Mouse (Mus musculus) right cerebral cortex, postnatal 4 days (tissue): ENCODE data around the gene Ston2.
A peak's percentile ranks its signal among the peaks of the same experiment; 100 is the strongest.
"Not testable (repeated sequence)": the region's sequence is repeated elsewhere in the genome, so short reads cannot be mapped to it uniquely, and the experiment has no call there.

Experiments used
- DNase-seq: peaks from one replicate; pipeline ENCODE4 v3.0.0-alpha.2; 2022

Ston2 gene

DNA sequence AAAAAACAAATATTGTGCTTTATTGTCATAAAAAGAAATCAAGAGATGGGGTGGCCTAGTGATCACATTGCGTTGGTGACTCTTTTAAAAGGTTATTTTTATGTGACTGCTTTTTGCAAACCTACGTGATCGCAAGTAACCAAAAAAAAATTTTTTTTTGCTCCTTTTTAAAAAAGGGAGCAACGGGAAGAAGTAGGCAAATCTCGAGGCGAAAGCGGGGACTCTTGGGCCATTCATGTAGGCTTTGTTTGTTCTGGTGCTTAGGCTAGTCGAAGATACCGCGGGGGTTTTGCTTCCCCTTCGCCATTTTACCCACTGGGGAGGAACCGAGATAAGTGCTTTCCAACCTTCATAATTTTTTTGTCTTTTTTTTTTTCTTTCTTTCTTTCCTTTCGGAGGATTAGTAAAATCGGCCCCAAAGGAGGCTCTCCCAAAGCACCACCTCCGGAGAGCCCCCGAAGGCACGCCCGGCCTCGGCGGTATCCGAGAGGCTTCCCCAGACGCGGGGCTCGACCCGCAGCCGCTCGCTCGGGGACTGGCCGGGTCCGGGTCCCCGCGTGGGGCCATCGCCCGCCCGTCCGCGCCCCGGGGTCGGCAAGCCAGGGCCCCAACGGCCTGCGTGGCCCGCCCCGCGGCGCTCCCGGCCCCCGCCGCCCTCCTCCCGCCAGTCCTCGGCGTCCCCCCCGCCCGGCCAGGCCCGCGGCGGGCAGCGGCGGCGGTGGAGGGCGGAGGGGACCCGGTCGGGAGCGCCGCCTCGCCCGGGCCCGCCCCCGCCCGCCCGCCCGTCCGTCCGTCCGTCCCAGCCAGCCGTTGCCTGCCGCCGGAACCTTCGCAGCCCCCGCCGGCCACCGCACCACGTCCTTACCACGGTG lies 199.3 kb downstream of the Ston2 start:
- peak; percentile 54 for DNase-seq

- peak; percentile 85 for DNase-seq
These were observed 200.0 kb downstream of the Ston2 start for GRCm38 (mm10) chr12:91588176-91588669.

DNA sequence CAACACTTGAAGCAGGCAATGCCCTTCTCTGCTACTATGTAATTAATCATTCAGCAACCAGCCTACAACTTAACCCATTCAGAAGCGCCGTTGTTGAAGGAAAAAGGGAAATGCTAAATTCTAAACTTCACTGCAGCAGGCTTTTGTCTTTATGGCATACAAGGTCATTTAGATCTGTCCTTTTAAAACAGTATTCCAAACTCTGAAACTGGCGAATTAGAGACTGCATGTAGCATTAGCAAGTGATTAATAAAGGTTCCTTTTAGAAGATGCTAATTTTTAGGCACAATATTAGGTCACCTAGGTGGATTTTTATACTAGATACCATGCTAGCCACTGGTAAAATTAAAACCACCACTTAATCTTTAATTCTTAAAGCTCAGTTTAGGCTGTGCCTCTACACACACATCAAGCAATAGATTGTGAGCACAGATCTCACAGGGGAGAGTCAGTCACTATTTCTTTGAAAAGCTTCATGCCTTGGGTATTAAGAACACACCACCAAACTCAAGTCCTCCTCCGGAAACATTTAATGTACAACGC lies 200.6 kb downstream of the Ston2 start:
- DNase-seq: no peak

- no peak for DNase-seq
These were observed 201.1 kb downstream of the Ston2 start for GRCm38 (mm10) chr12:91587077-91587476.

- DNase-seq: not testable (repeated sequence)
These were observed 202.4 kb downstream of the Ston2 start for GRCm38 (mm10) chr12:91585815-91586214.

GRCm38 (mm10) chr12:91585206-91585605 lies 203.0 kb downstream of the Ston2 start:
- no peak for DNase-seq

GRCm38 (mm10) chr12:91583409-91583808 lies 204.8 kb downstream of the Ston2 start:
- no peak for DNase-seq
